13 mouse cellular contexts compared by ENCODE assay signal in genomic region chr7:44853065-44853464, GRCm38 (mm10). TPM values are rescaled to one million over a fixed set of nuclear protein-coding genes. Genes with fewer than 3 reads are reported as not detected.
A peak's percentile ranks its signal among the peaks of the same experiment; 100 is the strongest.
DNase-seq lines count a peak whose midpoint lies in the region; ATAC-seq lines count a peak whose summit lies in the region.
"Had no signal": no experiment of that assay in that cellular context is flagged by ENCODE, and none has a peak within 500 bp of the region (broad histone marks: within the 10 kb centered on the region; RNA-seq: fewer than 3 reads in every experiment).

No protein-coding gene starts in this region.

- ATAC-seq in erythroblast, adult 5-6 weeks (replicated peaks; ENCODE audit: low FRiP score, poor library complexity, severe bottlenecking) = no peak
- ATAC-seq in kidney, embryonic 16.5 days (ENCODE audit: low FRiP score, low TSS enrichment) = no peak
- no peak for ATAC-seq in embryonic facial prominence, embryonic 13.5 days (ENCODE audit: insufficient number of reproducible peaks, insufficient read depth, low FRiP score, low TSS enrichment, low read depth)
- no peak for ATAC-seq in liver, embryonic 16.5 days (ENCODE audit: low read depth)
- ATAC-seq: inflammation-experienced regulatory T-cells, adult 6 months; Patski had no signal

- peaks cover 93% of the 10 kb centered on the region for H3K4me1 ChIP-seq in erythroblast, embryonic 14.5 days (ENCODE audit: control insufficient read depth)
- H3K4me1 ChIP-seq in kidney, embryonic 16.5 days (ENCODE audit: insufficient read depth, low read length) = peaks cover 56% of the 10 kb centered on the region
- peaks cover 64% of the 10 kb centered on the region for H3K4me1 ChIP-seq in embryonic facial prominence, embryonic 13.5 days
- peaks cover 62% of the 10 kb centered on the region for H3K4me1 ChIP-seq in liver, embryonic 16.5 days (ENCODE audit: control insufficient read depth, low read depth, low read length)

- H3K9ac ChIP-seq in kidney, embryonic 16.5 days (replicated peaks; ENCODE audit: low read length) = peak overlapping the region; percentile 77
- H3K9ac ChIP-seq in embryonic facial prominence, embryonic 13.5 days = 0 out of 2 replicates have a peak overlapping the region, but pooled peaks have one; percentile 69
- no peak overlapping the region for H3K9ac ChIP-seq in liver, embryonic 16.5 days (ENCODE audit: low read depth, low read length)

- peaks cover 30% of the 10 kb centered on the region for H3K36me3 ChIP-seq in erythroblast, embryonic 14.5 days (ENCODE audit: control insufficient read depth)
- H3K36me3 ChIP-seq in kidney, embryonic 16.5 days (ENCODE audit: insufficient read depth, low read length) = peaks cover 15% of the 10 kb centered on the region; the same call in 1 of the 2 replicates
- H3K36me3 ChIP-seq in embryonic facial prominence, embryonic 13.5 days = peaks cover 12% of the 10 kb centered on the region
- no peaks in the 10 kb centered on the region for H3K36me3 ChIP-seq in liver, embryonic 16.5 days (ENCODE audit: control insufficient read depth, insufficient read depth)

- H3K9me3 ChIP-seq in erythroblast, embryonic 14.5 days (ENCODE audit: control insufficient read depth, low read length) = no peaks in the 10 kb centered on the region
- H3K9me3 ChIP-seq in kidney, embryonic 16.5 days (ENCODE audit: low read length) = no peaks in the 10 kb centered on the region
- H3K9me3 ChIP-seq in embryonic facial prominence, embryonic 13.5 days = no peaks in the 10 kb centered on the region
- H3K9me3 ChIP-seq in liver, embryonic 16.5 days (replicated peaks; ENCODE audit: control insufficient read depth, low read length) = no peaks in the 10 kb centered on the region

- 0 out of 2 replicates have a peak overlapping the region, but pooled peaks have one; percentile 95 for H3K4me2 ChIP-seq in kidney, embryonic 16.5 days (replicated peaks; ENCODE audit: low read depth, low read length)
- no peak overlapping the region for H3K4me2 ChIP-seq in embryonic facial prominence, embryonic 13.5 days
- no peak overlapping the region for H3K4me2 ChIP-seq in liver, embryonic 16.5 days (ENCODE audit: low read depth, low read length)

- DNase-seq in kidney, postnatal 36 days = no peak
- no peak for DNase-seq in thymus, adult 18-20 months
- DNase-seq in adipocyte (ENCODE audit: low spot score) = no peak
- DNase-seq: B cell, adult 2 months; gastrocnemius, postnatal 10 days; lung, adult 2 months had no signal

- no peaks in the 10 kb centered on the region for H3K27me3 ChIP-seq in erythroblast, embryonic 14.5 days (ENCODE audit: control insufficient read depth)
- no peaks in the 10 kb centered on the region for H3K27me3 ChIP-seq in kidney, embryonic 16.5 days (ENCODE audit: insufficient read depth, low read length)
- no peaks in the 10 kb centered on the region for H3K27me3 ChIP-seq in embryonic facial prominence, embryonic 13.5 days
- no peaks in the 10 kb centered on the region for H3K27me3 ChIP-seq in liver, embryonic 16.5 days (ENCODE audit: control insufficient read depth, insufficient read depth, low read depth, low read length)
- H3K27me3 ChIP-seq: Patski had no signal

- H3K4me3 ChIP-seq in erythroblast, embryonic 14.5 days (replicated peaks) = peak overlapping the region; percentile 73
- H3K4me3 ChIP-seq in kidney, embryonic 16.5 days (ENCODE audit: low read length) = no peak overlapping the region; the same call in 1 of the 2 replicates
- H3K4me3 ChIP-seq in embryonic facial prominence, embryonic 13.5 days = no peak overlapping the region
- H3K4me3 ChIP-seq in liver, embryonic 16.5 days (ENCODE audit: low read depth, low read length) = 0 out of 2 replicates have a peak overlapping the region, but pooled peaks have one; percentile 85

- 92% methylated on average over 2 of the region's 2 CpGs for WGBS in kidney, embryonic 16.5 days
- 92% methylated on average over 2 of the region's 2 CpGs for WGBS in embryonic facial prominence, embryonic 13.5 days
- WGBS in liver, embryonic 16.5 days (ENCODE audit: insufficient replicate concordance) = 95% methylated on average over 2 of the region's 2 CpGs

- peak overlapping the region; percentile 99 for H3K27ac ChIP-seq in kidney, embryonic 16.5 days (ENCODE audit: low read length)
- no peak overlapping the region for H3K27ac ChIP-seq in embryonic facial prominence, embryonic 13.5 days
- H3K27ac ChIP-seq in liver, embryonic 16.5 days (ENCODE audit: low read length) = no peak overlapping the region

RNA-seq across cellular contexts. Expression of gene Pnkp, which starts 3.9 kb away (rescaled TPM):
- polyA plus RNA-seq in erythroblast, embryonic 14.5 days (2012) = 4.5 and 5.5 TPM in 2 replicates
- total RNA-seq in erythroblast, adult 5-6 weeks (2015; ENCODE audit: low replicate concordance) = 17.3 and 43.3 TPM in 2 replicates
- total RNA-seq in erythroblast, adult 5-6 weeks (2017; ENCODE audit: low replicate concordance) = 26.8 and 32.5 TPM in 2 replicates
- 38.7 and 40.4 TPM in 2 replicates for polyA plus RNA-seq in kidney, embryonic 16.5 days (2015; fragmentation: Nextera tagmentation; extraction: Ambion mirVana)
- 30.0 and 30.7 TPM in 2 replicates for polyA plus RNA-seq in embryonic facial prominence, embryonic 13.5 days (2015; fragmentation: Nextera tagmentation; extraction: Ambion mirVana)
- 23.4 and 24.3 TPM in 2 replicates for polyA plus RNA-seq in liver, embryonic 16.5 days (2015; fragmentation: Nextera tagmentation; extraction: Ambion mirVana)

RNA-seq across cellular contexts. Expression of gene Tbc1d17, which starts 4.2 kb away (rescaled TPM):
- 7.7 and 10.0 TPM in 2 replicates for polyA plus RNA-seq in erythroblast, embryonic 14.5 days (2012)
- 15.8 and 21.3 TPM in 2 replicates for total RNA-seq in erythroblast, adult 5-6 weeks (2015; ENCODE audit: low replicate concordance)
- 33.6 and 77.5 TPM in 2 replicates for total RNA-seq in erythroblast, adult 5-6 weeks (2017; ENCODE audit: low replicate concordance)
- 93.9 and 94.9 TPM in 2 replicates for polyA plus RNA-seq in kidney, embryonic 16.5 days (2015; fragmentation: Nextera tagmentation; extraction: Ambion mirVana)
- 83.1 and 91.0 TPM in 2 replicates for polyA plus RNA-seq in embryonic facial prominence, embryonic 13.5 days (2015; fragmentation: Nextera tagmentation; extraction: Ambion mirVana)
- polyA plus RNA-seq in liver, embryonic 16.5 days (2015; fragmentation: Nextera tagmentation; extraction: Ambion mirVana) = 32.7 and 33.7 TPM in 2 replicates

RNA-seq across cellular contexts. Expression of gene Akt1s1, which starts 4.3 kb away (rescaled TPM):
- polyA plus RNA-seq in erythroblast, embryonic 14.5 days (2012) = 33.5 and 36.8 TPM in 2 replicates
- total RNA-seq in erythroblast, adult 5-6 weeks (2015; ENCODE audit: low replicate concordance) = 6.5 and 7.1 TPM in 2 replicates
- 19.7 and 43.3 TPM in 2 replicates for total RNA-seq in erythroblast, adult 5-6 weeks (2017; ENCODE audit: low replicate concordance)
- polyA plus RNA-seq in kidney, embryonic 16.5 days (2015; fragmentation: Nextera tagmentation; extraction: Ambion mirVana) = 117 and 126 TPM in 2 replicates
- 104 and 110 TPM in 2 replicates for polyA plus RNA-seq in embryonic facial prominence, embryonic 13.5 days (2015; fragmentation: Nextera tagmentation; extraction: Ambion mirVana)
- polyA plus RNA-seq in liver, embryonic 16.5 days (2015; fragmentation: Nextera tagmentation; extraction: Ambion mirVana) = 25.6 and 29.1 TPM in 2 replicates

RNA-seq across cellular contexts. Expression of gene Ptov1, which starts 16.5 kb away (rescaled TPM):
- 7.3 and 8.9 TPM in 2 replicates for polyA plus RNA-seq in erythroblast, embryonic 14.5 days (2012)
- total RNA-seq in erythroblast, adult 5-6 weeks (2015; ENCODE audit: low replicate concordance) = 6.9 and 8.1 TPM in 2 replicates
- 8.8 and 12.1 TPM in 2 replicates for total RNA-seq in erythroblast, adult 5-6 weeks (2017; ENCODE audit: low replicate concordance)
- 371 and 404 TPM in 2 replicates for polyA plus RNA-seq in kidney, embryonic 16.5 days (2015; fragmentation: Nextera tagmentation; extraction: Ambion mirVana)
- 469 and 526 TPM in 2 replicates for polyA plus RNA-seq in embryonic facial prominence, embryonic 13.5 days (2015; fragmentation: Nextera tagmentation; extraction: Ambion mirVana)
- 34.8 and 43.4 TPM in 2 replicates for polyA plus RNA-seq in liver, embryonic 16.5 days (2015; fragmentation: Nextera tagmentation; extraction: Ambion mirVana)

RNA-seq across cellular contexts. Expression of gene Atf5, which starts 36.6 kb away (rescaled TPM):
- 9.7 and 12.0 TPM in 2 replicates for polyA plus RNA-seq in erythroblast, embryonic 14.5 days (2012)
- 1.3 and 1.9 TPM in 2 replicates for total RNA-seq in erythroblast, adult 5-6 weeks (2015; ENCODE audit: low replicate concordance)
- 2.1 and 2.5 TPM in 2 replicates for total RNA-seq in erythroblast, adult 5-6 weeks (2017; ENCODE audit: low replicate concordance)
- polyA plus RNA-seq in kidney, embryonic 16.5 days (2015; fragmentation: Nextera tagmentation; extraction: Ambion mirVana) = 3.5 and 4.3 TPM in 2 replicates
- 6.4 and 6.5 TPM in 2 replicates for polyA plus RNA-seq in embryonic facial prominence, embryonic 13.5 days (2015; fragmentation: Nextera tagmentation; extraction: Ambion mirVana)
- polyA plus RNA-seq in liver, embryonic 16.5 days (2015; fragmentation: Nextera tagmentation; extraction: Ambion mirVana) = 7.3 and 9.7 TPM in 2 replicates

Comparison
In these comparisons a context has a peak if more than half of its experiments do, and no peak if none do; other contexts are left out.
1. H3K4me3 ChIP-seq: peak in erythroblast, embryonic 14.5 days (single experiment) and liver, embryonic 16.5 days (single experiment); none in kidney, embryonic 16.5 days (single experiment) and embryonic facial prominence, embryonic 13.5 days (single experiment).